Mouse (Mus musculus): Measurements from ENCODE around the gene Sdk2.

GRCm38 (mm10) chr11:113990065-113990464 is 76.8 kb downstream of the Sdk2 start:
- TF ChIP-seq CTCF (IDR thresholded peaks at IDR 0.05; ENCODE audit: extremely low read depth, insufficient read depth, insufficient read length, insufficient replicate concordance): no peak
- TF ChIP-seq POLR2A (IDR thresholded peaks at IDR 0.05; ENCODE audit: low read depth, low read length): no peak
